Mouse (Mus musculus): ENCODE results near the gene Gm20605.
"Not testable (repeated sequence)": the region's sequence is repeated elsewhere in the genome, so short reads cannot be mapped to it uniquely, and the experiment has no call there.

Gene Gm20605

DNA sequence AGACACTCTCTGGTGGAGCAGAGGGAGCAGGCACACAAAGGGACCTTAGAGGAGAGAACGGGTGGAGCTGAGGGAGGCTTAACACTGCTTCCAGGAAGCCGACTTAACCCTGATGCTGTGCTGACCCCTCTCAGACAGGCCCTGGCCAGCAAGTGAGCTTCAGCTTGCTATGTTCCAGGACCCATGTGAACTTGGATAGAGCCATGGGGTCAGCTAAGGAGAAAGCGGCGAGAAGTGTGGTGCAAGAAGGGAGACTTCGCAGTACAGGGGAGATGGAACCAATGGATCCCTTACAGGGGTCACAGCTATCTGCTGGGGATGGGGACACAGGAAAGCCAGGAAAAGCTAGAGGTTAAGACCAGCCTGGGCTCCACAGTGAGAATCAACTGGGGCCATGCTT is 15.9 kb upstream of the Gm20605 start:
- DNase-seq (ENCODE audit: low spot score): no peak

DNA sequence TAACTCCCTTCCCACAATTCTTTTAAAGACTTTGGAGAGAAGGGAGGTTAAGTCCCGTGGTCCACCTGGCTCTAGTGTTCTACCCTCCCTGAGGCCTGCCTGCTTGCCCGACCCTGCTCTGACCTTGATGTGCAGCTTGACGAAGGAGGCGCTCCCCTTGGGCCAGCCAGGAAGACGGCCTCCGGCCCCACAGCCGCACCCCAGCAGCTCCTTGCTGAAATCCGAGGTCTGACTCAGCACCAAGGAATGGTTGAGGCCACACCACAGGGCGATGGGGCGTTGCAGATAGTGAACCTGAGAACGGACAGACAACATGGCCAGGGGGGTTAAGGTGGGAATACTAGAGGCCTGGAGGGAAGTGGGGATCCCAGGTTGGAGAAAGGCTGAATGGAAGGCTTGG is 15.4 kb upstream of the Gm20605 start, which contains the start of gene Pcolce:
Gene Pcolce, minus strand, starts transcription at position 235 of the 400 bp plus-strand sequence.
- peak; percentile 58 for DNase-seq (ENCODE audit: low spot score)

DNA sequence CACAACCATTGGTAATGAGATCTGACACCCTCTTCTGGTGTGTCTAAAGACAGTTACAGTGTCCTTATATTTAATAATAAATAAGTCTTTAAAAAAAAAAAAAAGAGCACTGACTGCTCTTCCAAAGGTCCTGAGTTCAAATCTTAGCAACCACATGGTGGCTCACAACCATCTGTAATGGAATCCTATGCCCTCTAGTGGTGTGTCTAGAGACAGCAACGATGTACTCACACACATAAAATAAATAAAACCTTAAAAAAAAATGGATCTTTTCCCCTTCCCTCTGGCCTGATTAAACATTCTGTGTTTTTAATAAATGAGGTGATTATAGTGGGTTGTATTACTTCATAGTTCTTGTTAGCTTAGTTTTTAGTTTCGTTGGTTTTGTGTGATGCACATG is 14.1 kb upstream of the Gm20605 start:
- not testable (repeated sequence) for DNase-seq (ENCODE audit: low spot score)

DNA sequence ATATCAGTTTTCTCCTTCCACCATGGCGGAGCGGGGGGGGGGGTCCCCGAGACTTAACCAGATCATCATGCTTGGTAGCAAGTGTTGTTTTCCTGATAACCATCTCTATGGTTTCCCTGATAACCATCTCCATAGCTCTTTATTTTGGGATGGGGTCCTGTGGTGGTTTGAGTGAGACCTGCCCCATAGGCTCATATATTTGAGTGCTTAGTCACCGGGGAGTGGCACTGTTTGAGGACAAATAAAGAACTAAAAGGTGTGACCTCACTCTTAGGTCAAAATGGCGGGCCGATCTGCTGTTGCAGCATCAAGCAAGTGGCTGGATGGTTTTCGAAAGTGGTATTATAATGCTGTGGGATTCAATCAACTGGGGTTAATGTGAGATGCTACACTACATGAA is 13.6 kb upstream of the Gm20605 start:
- DNase-seq (ENCODE audit: low spot score): no peak

DNA sequence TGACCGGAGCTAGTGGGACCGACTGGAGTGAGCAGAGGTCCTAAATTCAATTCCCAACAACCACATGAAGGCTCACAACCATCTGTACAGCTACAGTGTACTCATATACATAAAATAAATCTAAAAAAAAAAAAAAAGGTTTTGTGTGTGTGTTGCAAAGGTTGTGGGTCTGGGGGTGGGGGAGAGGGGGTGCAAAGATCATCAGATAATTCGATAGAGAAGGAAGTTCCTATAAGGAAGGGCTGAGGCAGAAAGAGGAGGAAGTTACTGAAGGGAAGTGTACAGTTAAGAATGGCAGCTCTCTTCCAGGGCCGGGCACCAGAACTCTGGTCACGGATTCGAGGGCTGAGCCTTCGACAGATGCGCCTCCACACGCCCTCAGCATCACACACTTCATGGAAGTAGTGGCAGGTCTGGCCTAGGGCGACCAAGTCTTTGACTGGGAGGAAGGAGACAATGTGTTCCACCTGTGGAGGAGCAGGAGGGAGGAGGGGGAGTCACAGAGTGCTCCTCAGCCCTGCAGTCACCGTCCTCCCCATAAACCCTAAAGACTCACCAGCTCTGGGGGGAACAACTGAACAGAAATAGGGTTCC is 4.9 kb upstream of the Gm20605 start:
- no peak for DNase-seq (ENCODE audit: low spot score)

DNA sequence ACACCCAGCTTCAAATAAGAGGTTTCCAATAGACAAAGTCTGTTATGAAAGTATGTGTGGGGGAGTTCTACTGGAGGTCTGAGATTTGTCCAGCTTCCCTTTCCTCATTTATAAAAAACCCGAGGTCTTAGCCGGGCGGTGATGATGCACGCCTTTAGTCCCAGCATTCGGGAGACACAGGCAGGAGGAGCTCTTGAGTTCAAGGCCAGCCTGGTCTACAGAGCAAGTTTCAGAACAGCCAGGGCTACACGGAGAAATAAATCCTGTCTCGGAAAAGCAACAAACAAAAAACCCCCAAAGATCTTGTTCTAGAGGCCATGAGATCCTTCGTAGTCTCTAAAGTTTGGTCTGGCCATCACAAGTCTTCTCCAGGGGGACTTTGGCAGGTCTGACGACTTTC is 984 bp upstream of the Gm20605 start:
- peak; percentile 28 for DNase-seq (ENCODE audit: low spot score)

DNA sequence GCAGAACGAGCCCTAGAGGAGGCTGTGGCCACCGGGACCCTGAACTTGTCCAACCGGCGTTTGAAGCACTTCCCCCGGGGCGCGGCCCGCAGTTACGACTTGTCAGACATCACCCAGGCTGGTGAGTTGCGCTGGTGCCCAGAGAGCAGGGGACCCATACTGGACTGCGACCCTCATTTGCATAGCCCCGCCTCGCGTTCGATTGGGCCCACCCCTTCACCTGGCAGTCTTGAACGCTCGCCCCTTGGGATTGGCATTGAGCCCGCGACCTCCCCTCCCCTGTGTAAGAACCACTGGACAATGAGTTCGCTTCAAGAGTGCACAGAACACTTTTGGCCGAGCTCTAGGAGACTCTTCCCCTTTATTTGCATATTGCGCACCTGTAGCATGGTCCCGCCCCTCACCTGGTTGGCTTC is 339 bp downstream of the Gm20605 start:
- DNase-seq (ENCODE audit: low spot score): peak; percentile 63

DNA sequence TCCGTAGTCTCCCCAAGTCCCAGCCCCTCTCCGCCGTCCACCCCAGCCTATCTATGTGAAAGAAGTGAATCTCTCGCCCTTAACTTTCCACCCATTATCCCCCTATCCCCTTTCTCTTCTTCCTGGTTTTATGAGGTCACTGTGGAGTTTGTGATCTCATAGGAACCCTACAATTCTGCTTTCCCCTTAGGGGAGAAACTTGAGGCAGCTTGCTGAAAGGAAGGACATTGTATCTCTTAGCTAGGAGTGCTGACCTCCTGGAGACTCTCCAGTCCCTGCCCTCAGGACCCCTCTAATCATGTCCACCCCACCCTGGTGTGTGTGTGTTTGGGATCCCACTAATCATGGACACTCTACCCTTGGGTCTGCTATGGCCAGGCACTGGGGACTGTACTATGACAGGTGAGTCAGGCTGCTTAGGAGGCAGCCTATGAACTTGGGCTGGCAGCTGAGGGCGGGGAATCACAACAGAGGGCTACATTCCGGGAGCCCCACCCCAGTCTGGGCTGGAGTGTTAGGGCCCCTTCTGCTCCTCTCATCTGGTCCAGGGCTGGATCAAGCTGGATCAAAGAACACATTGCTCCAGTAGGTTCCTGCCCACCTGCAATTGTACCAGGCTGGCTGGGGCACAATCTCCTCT is 1.1 kb downstream of the Gm20605 start:
- no peak for DNase-seq (ENCODE audit: low spot score)

DNA sequence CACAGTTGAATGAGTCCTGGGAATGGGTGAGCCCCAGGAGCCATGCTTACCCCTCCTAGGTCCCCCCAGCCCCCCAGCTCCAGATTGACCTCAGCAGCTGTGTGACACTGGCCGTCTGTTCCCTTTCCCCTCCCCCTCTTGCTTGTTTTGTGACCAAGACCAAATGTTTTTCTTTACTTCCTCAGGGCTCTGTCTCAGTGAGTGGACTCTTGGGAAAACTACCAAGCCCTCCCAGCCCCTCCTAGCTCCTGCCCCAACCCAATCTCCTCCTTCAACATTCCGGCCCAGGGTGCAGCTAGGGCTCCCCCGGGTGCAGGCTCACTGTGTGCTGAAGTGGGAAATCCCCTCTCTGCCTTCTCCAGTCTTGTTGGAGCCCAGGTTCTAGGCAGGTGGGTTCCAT is 1.6 kb downstream of the Gm20605 start:
- no peak for DNase-seq (ENCODE audit: low spot score)

DNA sequence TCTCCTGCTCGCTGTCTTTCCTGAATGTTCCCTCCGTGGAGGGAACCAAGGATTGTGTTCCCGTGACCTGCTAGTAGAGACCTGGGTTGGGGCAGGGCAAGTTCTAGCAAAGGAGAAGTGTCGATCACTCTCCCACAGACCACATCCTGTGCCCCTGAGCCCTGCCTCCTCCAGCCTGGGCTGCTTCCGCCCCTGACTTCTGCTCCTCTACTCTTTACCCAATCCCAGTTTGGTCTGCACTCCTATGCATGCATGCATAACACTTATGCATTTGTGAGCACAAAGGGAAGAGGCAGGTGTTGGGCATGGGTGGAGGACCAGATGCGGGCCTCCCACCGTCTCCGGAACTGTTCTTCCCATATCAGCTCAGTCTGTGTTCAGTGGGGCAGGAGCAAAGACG is 2.2 kb downstream of the Gm20605 start:
- DNase-seq (ENCODE audit: low spot score): no peak

DNA sequence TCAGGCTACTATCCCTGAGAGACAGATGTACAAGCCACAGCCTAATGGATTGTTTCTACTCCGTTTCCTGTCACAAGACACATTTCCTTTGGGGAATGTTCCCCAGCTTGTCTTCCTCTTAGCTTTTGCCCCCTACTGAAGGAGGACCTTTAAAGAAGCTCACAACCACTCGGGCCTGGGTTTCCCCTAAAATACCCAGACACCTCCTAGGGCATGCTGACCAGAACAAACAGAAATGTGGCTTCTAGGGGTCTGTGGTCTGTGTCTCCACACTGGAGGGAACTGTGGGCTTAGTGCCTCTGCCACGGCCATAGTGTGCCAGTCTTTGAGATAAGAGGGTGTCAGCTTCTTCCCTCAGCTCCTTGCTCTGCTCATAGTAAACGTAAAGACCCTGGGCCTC is 2.6 kb downstream of the Gm20605 start:
- DNase-seq (ENCODE audit: low spot score): no peak

DNA sequence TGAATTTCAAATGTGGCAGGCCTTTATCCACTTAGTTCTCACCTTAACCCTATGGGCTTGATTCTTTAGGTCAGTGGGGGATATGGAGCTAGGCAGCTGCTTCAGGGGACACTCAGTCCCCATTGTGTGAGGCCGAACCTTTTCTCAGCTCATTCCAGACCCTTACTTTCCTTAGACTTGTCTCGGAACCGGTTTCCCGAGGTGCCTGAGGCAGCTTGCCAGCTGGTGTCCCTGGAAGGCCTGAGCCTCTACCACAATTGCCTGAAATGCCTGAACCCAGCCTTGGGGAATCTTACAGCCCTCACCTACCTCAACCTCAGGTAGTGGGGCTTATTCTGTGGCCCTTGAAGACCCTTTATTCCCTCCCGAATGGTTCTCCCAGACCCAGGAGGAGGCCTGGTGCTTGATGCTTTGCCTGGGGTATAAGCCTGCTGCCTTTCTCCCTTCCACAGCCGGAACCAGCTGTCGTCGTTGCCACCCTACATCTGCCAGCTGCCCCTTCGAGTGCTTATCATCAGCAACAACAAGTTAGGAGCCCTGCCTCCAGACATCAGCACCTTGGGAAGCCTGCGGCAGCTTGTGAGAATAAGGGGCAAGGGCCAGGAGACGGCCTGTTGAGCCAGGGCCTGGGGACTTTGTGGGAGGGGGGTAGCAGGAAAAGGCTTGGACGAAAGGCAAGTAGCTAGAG is 4.6 kb downstream of the Gm20605 start:
- peak; percentile 45 for DNase-seq (ENCODE audit: low spot score)

DNA sequence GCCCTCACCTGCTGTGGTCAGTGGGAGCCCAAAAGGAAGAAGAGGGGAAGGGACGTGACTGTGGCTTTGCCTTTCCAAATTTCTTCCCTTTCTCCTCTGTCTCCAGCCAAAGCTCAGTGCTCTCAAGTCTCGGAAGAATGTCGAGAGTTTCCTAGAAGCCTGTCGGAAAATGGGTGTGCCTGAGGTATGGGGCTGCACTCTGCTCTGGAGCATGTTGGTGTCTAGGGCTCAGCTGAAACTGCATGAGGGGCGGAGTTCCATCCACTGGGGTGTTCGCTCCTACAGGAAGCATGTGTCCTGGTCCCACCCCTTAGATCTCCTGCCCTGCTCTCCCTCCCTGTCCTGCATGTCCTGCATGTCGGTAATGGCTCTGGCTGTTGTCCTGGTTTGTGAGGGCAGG is 10.5 kb downstream of the Gm20605 start:
- DNase-seq (ENCODE audit: low spot score): no peak

DNA sequence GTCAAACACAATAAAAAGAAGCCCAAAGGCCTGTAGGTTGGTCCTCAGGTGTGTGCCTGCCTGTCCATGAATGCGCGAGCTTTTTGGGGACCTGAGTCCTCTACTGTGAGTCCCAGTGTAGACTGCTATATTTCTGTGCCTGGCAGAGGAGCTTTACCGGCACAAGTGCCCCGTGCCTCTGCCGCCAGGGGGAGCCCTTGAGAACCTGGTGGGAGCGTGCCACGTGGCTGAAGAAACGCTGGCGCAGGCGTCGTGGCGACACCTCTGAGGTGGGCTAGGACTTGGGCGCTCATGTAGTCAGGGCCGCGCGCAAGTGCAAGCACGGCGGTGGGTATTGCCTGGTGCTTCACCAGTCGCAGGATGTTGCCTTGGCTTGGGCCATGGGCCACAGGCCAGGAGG is 12.1 kb downstream of the Gm20605 start, which contains the start of gene Sap25:
Gene Sap25, plus strand, starts transcription at position 281 of the 400 bp plus-strand sequence.
- DNase-seq (ENCODE audit: low spot score): no peak

DNA sequence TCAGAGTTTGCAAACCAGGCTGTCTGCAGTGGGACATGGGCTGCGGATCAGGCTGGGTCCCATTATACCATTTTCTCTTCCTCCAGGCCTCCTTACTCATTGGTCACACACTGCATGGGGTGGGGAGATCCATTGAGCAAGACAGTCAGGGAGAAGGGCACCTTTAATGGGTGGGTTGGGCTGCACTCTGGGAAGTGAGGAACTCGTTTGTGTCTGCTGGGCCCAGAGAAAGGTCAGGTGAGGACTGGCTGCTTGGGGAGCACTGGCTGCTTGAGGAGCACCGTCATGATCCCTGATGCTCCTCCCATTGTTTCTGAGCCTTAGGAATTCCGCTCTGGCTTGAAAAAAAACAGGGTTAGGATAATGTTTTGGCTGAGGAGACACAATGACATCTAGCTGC is 13.9 kb downstream of the Gm20605 start:
- no peak for DNase-seq (ENCODE audit: low spot score)

DNA sequence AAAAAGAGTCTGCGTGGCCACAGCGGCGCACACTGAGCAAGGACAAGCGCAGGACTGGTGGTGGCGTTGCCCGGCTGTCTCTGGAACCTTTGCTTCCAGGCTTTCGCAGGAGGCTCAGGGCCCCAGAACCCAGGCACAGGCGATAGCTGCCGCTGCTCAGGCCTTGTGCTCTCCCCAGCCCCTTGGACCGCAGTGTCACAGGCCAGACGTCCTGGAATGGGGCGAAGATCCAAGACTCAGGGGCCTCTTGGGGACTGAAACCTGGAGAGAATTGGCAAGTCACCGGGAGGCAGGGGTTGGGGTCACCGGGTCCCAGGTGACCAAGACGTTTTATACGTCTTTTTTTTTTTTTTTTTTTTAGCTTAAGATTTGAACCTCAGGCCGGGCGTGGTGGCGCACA is 15.5 kb downstream of the Gm20605 start:
- no peak for DNase-seq (ENCODE audit: low spot score)

DNA sequence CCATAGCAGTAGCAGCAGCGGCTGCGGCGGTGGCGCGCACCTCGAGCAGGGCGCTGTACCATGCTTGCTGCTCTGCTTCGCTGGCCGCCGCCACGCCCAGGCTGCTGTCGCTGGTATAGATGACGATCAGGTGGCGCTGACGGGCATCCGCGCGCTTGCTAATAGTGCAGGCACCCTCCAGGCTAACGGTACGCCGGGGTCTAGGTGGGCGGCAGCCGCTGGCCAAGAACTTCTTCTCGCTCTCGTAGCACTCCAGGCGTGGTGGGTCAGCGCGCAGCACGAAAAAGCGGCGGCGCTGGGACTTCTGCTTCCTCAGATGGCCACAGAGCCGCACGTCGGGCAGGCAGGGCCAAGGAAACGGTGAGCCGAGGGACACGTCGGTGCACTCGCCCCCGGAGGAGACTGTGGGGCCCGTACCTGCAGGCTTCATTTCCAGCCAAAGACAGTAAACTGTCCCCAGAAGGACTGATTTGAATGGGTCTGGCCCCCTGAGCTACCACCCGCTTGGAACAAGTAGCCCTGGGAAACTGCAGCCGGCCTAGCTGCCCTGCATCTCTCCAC is 16.2 kb downstream of the Gm20605 start:
- no peak for DNase-seq (ENCODE audit: low spot score)

DNA sequence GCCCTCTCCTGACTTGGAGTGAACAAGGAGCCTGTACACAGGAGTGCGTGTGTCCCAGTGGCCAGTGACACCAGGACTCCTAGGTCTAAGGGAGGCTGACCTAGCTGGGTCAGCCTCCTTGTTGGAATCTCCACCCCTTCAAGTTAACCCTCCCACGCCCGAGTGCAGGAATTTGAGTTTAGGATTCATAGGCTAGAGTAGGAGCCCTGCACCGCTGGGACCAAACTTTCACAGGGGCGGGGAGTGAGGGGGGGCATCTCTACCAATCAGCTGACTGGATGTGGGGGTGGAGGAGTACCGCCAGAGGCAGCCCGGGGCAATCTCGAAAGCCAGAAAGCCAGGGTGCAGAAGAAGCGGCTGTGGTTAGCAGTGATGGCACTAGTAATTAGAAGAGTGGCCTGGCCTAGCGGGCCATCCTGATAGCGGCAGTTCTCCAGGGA is 16.7 kb downstream of the Gm20605 start, which contains the start of gene Irs3:
Gene Irs3, minus strand, starts transcription at position 63 of the 440 bp plus-strand sequence.
- DNase-seq (ENCODE audit: low spot score): peak; percentile 34

DNA sequence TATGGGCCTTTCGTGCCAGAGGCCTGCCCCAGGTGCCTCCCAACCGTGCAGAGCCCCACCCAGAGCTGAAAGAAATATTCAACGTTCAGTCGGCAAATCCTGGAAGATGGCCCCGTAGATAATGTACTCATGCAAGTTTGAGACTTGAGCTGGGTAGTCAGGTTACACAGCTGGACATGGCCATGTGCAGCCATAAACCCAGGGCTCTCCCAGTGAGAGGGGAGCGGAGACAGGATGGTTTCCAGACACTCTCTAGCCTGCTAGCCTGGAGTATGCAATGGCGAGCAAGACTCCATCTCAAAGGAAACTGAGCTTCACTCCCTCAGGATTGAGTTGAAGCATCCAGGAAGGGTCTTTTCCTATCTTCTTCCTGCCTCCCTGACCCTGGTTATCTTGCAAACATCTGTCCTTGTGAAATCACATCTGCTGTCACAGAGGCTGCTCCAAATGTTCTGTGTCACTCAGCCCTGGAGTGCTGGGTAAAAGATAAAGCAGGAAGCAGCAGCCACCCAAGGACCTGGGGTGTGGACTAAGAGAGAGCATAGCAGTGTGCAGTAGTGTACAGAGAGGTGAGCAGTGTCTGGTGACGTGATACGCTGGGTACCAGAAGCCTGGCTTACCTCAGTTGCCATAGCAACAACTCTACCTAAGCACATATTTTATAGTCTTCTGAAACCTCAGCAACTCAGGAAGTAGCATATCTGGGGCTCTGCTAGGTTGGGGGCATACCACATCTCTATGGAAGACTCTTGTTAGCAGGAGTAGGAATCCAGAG is 19.0 kb downstream of the Gm20605 start:
- DNase-seq (ENCODE audit: low spot score): no peak

DNA sequence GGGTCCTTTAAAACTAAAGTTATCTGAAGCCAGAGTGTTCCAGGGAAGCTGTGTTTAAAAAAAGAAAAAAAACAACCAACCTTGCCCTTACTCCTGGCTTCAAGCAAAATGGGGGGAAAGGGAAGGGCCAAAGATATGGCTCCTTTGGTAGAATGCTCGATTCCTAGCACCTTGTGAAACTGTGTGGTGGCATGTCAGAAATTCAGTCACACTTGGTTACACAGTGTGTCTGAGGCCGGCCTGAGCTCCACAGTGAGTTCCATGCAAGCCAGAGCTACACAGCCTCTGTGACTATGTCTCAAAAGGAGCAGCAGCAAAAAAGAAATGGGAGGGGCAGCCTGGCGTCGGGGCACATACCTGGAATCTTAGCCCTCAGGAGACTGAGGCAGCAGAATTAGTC is 20.3 kb downstream of the Gm20605 start:
- DNase-seq (ENCODE audit: low spot score): no peak

DNA sequence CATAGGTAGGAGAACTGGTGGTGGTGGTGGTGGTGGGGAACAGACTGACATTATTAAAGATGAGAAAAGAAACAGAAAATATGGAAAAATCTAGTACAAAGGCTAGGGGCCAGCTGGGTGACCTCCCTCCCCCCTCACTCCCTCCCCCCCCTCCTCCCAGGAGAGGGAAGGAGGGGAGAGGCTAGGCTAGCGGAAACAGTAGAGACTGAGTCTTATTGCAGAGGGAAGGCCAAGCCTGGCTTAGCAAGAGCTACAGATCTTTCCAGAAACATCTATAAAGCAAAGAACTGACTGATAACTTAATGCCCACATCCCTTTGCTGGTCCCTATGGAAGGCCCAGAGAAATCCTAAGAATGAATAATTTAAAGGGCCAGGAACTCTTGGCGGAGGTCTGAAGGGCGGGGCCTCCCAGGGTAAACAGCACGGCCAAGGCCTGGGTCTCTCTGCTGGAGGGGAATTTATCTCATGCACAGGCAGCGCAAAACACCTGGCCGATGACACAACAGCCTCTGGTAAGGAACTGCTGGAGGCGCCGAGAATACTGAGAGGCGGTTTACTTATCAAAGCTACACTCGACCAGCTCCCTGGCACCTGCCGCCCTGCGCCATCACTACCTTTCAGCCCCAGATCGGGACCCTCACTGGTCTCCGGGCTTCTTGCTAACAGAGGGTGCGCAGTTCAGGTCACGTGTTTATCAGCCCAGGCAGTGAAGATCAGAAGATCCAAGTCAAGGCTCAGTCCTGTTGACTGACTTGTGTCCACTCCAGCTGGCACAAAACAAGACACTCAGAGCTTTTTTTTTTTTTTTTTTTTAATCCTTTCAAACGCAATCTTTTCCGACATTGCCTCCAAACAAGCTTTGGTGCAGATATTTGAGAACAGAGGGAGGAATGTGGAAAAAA is 20.9 kb downstream of the Gm20605 start:
- peak; percentile 42 for DNase-seq (ENCODE audit: low spot score)
